Mouse (Mus musculus): ENCODE data around the gene Birc2. TPM values are rescaled to one million over a fixed set of nuclear protein-coding genes. Genes with fewer than 3 reads are reported as not detected.
"Not testable (repeated sequence)": the region's sequence is repeated elsewhere in the genome, so short reads cannot be mapped to it uniquely, and the experiment has no call there.

Birc2 gene
- total RNA-seq (2021), result 10 to 100 TPM; 15.2 to 17.6 TPM
- long read RNA-seq, experiment 1, transcript Birc2-204 (8 exons, 3,331 nt), result major isoform, 12 of 23 reads
- long read RNA-seq, experiment 1, partial matches to known transcripts, result 2 of 23 reads
- long read RNA-seq, experiment 1, other reads (novel, unspliced or antisense), result 6 of 23 reads
- long read RNA-seq, experiment 2, transcript Birc2-204 (8 exons, 3,331 nt), result major isoform, 21 of 28 reads
- long read RNA-seq, experiment 2, partial matches to known transcripts, result 0 of 28 reads
- long read RNA-seq, experiment 2, other reads (novel, unspliced or antisense), result 3 of 28 reads

- DNase-seq, result peak; percentile 96
Measured at GRCm38 (mm10) chr9:7836905-7837805, at the start of gene Birc2. TSS of gene Birc2 (minus strand) at chr9:7837064.

GRCm38 (mm10) chr9:7884346-7884745 lies 47.5 kb upstream of the Birc2 start:
- no peak for DNase-seq
- intact Hi-C loops (cut with DNase I; ENCODE audit: low total_unique reads), result no loop called here

More at GRCm38 (mm10) chr9:7836905-7837805, at the start of gene Birc2:
- intact Hi-C loops (cut with DNase I; ENCODE audit: low total_unique reads), result no loop called here

- intact Hi-C loops (cut with DNase I; ENCODE audit: low total_unique reads), result no loop called here
- no peak for DNase-seq
Measured at GRCm38 (mm10) chr9:7882304-7882865, 45.5 kb upstream of the Birc2 start.

GRCm38 (mm10) chr9:7873511-7874211 lies 36.8 kb upstream of the Birc2 start:
- DNase-seq, result no peak
- intact Hi-C loops (cut with DNase I; ENCODE audit: low total_unique reads), result no loop called here

GRCm38 (mm10) chr9:7872775-7873439 lies 36.0 kb upstream of the Birc2 start, which contains the start of gene Birc3:
TSS of gene Birc3 (minus strand) at chr9:7873186.
- DNase-seq, result peak; percentile 62
- intact Hi-C loops (cut with DNase I; ENCODE audit: low total_unique reads), result no loop called here

GRCm38 (mm10) chr9:7872044-7872774 lies 35.3 kb upstream of the Birc2 start:
- DNase-seq, result no peak
- intact Hi-C loops (cut with DNase I; ENCODE audit: low total_unique reads), result no loop called here

- intact Hi-C loops (cut with DNase I; ENCODE audit: low total_unique reads), result no loop called here
- no peak for DNase-seq
Measured at GRCm38 (mm10) chr9:7871316-7872043, 34.6 kb upstream of the Birc2 start.

- intact Hi-C loops (cut with DNase I; ENCODE audit: low total_unique reads), result no loop called here
- DNase-seq, result no peak
Measured at GRCm38 (mm10) chr9:7870556-7871315, 33.9 kb upstream of the Birc2 start.

- DNase-seq, result no peak
- intact Hi-C loops (cut with DNase I; ENCODE audit: low total_unique reads), result no loop called here
Measured at GRCm38 (mm10) chr9:7868838-7869491, 32.1 kb upstream of the Birc2 start.

GRCm38 (mm10) chr9:7867981-7868380 lies 31.1 kb upstream of the Birc2 start:
- no peak for DNase-seq
- intact Hi-C loops (cut with DNase I; ENCODE audit: low total_unique reads), result no loop called here

GRCm38 (mm10) chr9:7866981-7867380 lies 30.1 kb upstream of the Birc2 start:
- DNase-seq; intact Hi-C loops (cut with DNase I; ENCODE audit: low total_unique reads): not testable (repeated sequence)

- intact Hi-C loops (cut with DNase I; ENCODE audit: low total_unique reads), result no loop called here
- DNase-seq, result no peak
Measured at GRCm38 (mm10) chr9:7860976-7861375, 24.1 kb upstream of the Birc2 start.

GRCm38 (mm10) chr9:7855912-7856311 lies 19.0 kb upstream of the Birc2 start:
- intact Hi-C loops (cut with DNase I; ENCODE audit: low total_unique reads), result loop anchor here (10.0 kb wide), 1 partner anchor 141 kb away; no protein-coding TSS in a partner anchor

GRCm38 (mm10) chr9:7855374-7855773 lies 18.5 kb upstream of the Birc2 start:
- intact Hi-C loops (cut with DNase I; ENCODE audit: low total_unique reads), result loop anchor here (10.0 kb wide), 1 partner anchor 141 kb away; no protein-coding TSS in a partner anchor
- no peak for DNase-seq

More at GRCm38 (mm10) chr9:7855912-7856311, 19.0 kb upstream of the Birc2 start:
- no peak for DNase-seq

- not testable (repeated sequence) for DNase-seq
- intact Hi-C loops (cut with DNase I; ENCODE audit: low total_unique reads), result loop anchor here (10.0 kb wide), 1 partner anchor 139 kb away; no protein-coding TSS in a partner anchor
Measured at GRCm38 (mm10) chr9:7854196-7854595, 17.3 kb upstream of the Birc2 start.

Measured in gastrocnemius, postnatal 14 days (tissue).